Mouse (Mus musculus) liver, postnatal 0 days (tissue): ENCODE results near the gene Cisd3. TPM values are rescaled to one million over a fixed set of nuclear protein-coding genes. Genes with fewer than 3 reads are reported as not detected.

Source experiments
- ATAC-seq: fragments of 200-750 bp; cut with Nextera tagmentation; 2 replicates; pipeline ENCODE4 v1.8.0; 2017; ENCODE audit warnings: mild to moderate bottlenecking, moderate library complexity
- DNase-seq: peaks from one replicate; pipeline ENCODE4 v3.0.0-alpha.2; 2016
- H3K27ac ChIP-seq: fragments of 300-500 bp; sonication (generic); 2 replicates; pipeline ENCODE4 v1.5.1; 2014; ENCODE audit warnings: antibody characterized with exemption, moderate library complexity, mild to moderate bottlenecking, low read depth
- H3K27me3 ChIP-seq: fragments of 300-500 bp; sonication (generic); 2 replicates; pipeline ENCODE4 v1.6.1; 2014; ENCODE audit warnings: low read length, control low read depth, mixed read lengths; ENCODE audit not compliant: insufficient read depth
- H3K36me3 ChIP-seq: fragments of 300-500 bp; sonication (generic); replicated peaks from 2 replicates; pipeline ENCODE4 v1.6.1; 2014; ENCODE audit warnings: mild to moderate bottlenecking, control low read depth, low read length, moderate library complexity, mixed read lengths; ENCODE audit not compliant: insufficient read depth
- H3K4me1 ChIP-seq: fragments of 300-500 bp; sonication (generic); 2 replicates; pipeline ENCODE4 v1.6.1; 2014; ENCODE audit warnings: antibody characterized with exemption, mild to moderate bottlenecking, control low read depth; ENCODE audit not compliant: insufficient read depth
- H3K4me2 ChIP-seq: fragments of 300-500 bp; sonication (generic); 2 replicates; pipeline ENCODE4 v1.6.1; 2014; ENCODE audit warnings: low read depth, mild to moderate bottlenecking, low read length, moderate library complexity, mixed read lengths
- H3K4me3 ChIP-seq: fragments of 300-500 bp; sonication (generic); 2 replicates; pipeline ENCODE4 v1.5.1; 2014; ENCODE audit warnings: low read depth, low read length
- H3K9ac ChIP-seq: fragments of 300-500 bp; sonication (generic); replicated peaks from 2 replicates; pipeline ENCODE4 v1.6.1; 2014; ENCODE audit warnings: mild to moderate bottlenecking, moderate library complexity
- H3K9me3 ChIP-seq: fragments of 300-500 bp; sonication (generic); 2 replicates; pipeline ENCODE4 v1.6.1; 2016; ENCODE audit warnings: mild to moderate bottlenecking, control low read depth, low read length, mixed read lengths
- CTCF ChIP-seq: sonication (generic); IDR thresholded peaks from 2 replicates; pipeline ENCODE4 v1.5.1; 2016; ENCODE audit warnings: antibody characterized with exemption, low read depth
- EP300 ChIP-seq: IDR thresholded peaks from 2 replicates; pipeline ENCODE4 v1.6.1; 2016; ENCODE audit warnings: antibody characterized with exemption, low read depth, mild to moderate bottlenecking
- WGBS: fragments of 180-500 bp; shearing (Covaris S2); extraction: QIAGEN DNeasy Blood & Tissue Kit; methylation state at CpG from one replicate; pipeline ENCODE4 v1.1.7; 2014; ENCODE audit not compliant: insufficient replicate concordance; 5-methylcytosine and 5-hydroxymethylcytosine counted together
- polyA plus RNA-seq: library from polyadenylated mRNA; unstranded; fragments of >200 nt; fragmentation: Nextera tagmentation; extraction: Ambion mirVana; gene quantifications from 2 replicates; pipeline ENCODE4 v1.2.1, GENCODE M21; 2015

Cisd3 gene
- polyA plus RNA-seq, 1 experiment from 2014 or later = 54.6 TPM

GRCm38 (mm10) chr11:97682504-97683055, 3.0 kb upstream of the Cisd3 start:
- Histone ChIP-seq H3K36me3 (peaks cover 9% of the 10 kb centered on the region; the same call in 1 of the 2 replicates), H3K4me3 (no peak overlapping the region), H3K4me2 (no peak overlapping the region), H3K27ac (no peak overlapping the region), H3K4me1 (peaks cover 18% of the 10 kb centered on the region), H3K27me3 (no peaks in the 10 kb centered on the region), H3K9ac (no peak overlapping the region), H3K9me3 (no peaks in the 10 kb centered on the region)
- no peak for TF ChIP-seq CTCF
- TF ChIP-seq EP300 = no peak
- DNase-seq = no peak
- WGBS = 76% methylated on average over 6 of the region's 6 CpGs
- ATAC-seq = no peak

GRCm38 (mm10) chr11:97684063-97684680, 1.5 kb upstream of the Cisd3 start:
- no peak overlapping the region for H3K9ac ChIP-seq
- TF ChIP-seq CTCF (no peak), EP300 (no peak)
- H3K4me1 ChIP-seq = peaks cover 18% of the 10 kb centered on the region
- H3K27ac ChIP-seq = 0 out of 2 replicates have a peak overlapping the region, but pooled peaks have one; percentile 36
- H3K36me3 ChIP-seq = peaks cover 13% of the 10 kb centered on the region
- no peak for DNase-seq
- no peak for ATAC-seq
- H3K9me3 ChIP-seq = no peaks in the 10 kb centered on the region
- 40% methylated on average over 6 of the region's 6 CpGs for WGBS
- no peak overlapping the region for H3K4me2 ChIP-seq
- no peaks in the 10 kb centered on the region for H3K27me3 ChIP-seq
- no peak overlapping the region for H3K4me3 ChIP-seq

GRCm38 (mm10) chr11:97684766-97685165, 860 bp upstream of the Cisd3 start:
- no peaks in the 10 kb centered on the region for H3K27me3 ChIP-seq
- ATAC-seq (no peak), DNase-seq (no peak)
- WGBS = 58% methylated on average over 7 of the region's 7 CpGs
- peaks cover 13% of the 10 kb centered on the region for H3K36me3 ChIP-seq
- H3K4me1 ChIP-seq = peaks cover 18% of the 10 kb centered on the region
- H3K4me2 ChIP-seq = no peak overlapping the region
- H3K9me3 ChIP-seq = no peaks in the 10 kb centered on the region
- peak overlapping the region; percentile 36; the same call in 1 of the 2 replicates for H3K27ac ChIP-seq
- no peak overlapping the region for H3K9ac ChIP-seq
- H3K4me3 ChIP-seq = no peak overlapping the region
- TF ChIP-seq EP300 (no peak), CTCF (no peak)

- Histone ChIP-seq H3K4me3 (peak overlapping the region; percentile 38), H3K9ac (peak overlapping the region; percentile 23), H3K27ac (0 out of 2 replicates have a peak overlapping the region, but pooled peaks have one; percentile 39), H3K9me3 (no peaks in the 10 kb centered on the region), H3K27me3 (no peaks in the 10 kb centered on the region), H3K4me1 (peaks cover 18% of the 10 kb centered on the region), H3K4me2 (peak overlapping the region; percentile 68), H3K36me3 (peaks cover 17% of the 10 kb centered on the region)
- DNase-seq (no peak), ATAC-seq (no peak)
- WGBS = 62% methylated on average over 11 of the region's 11 CpGs
- TF ChIP-seq CTCF (no peak), EP300 (no peak)
Measured at GRCm38 (mm10) chr11:97686322-97686908, 789 bp downstream of the Cisd3 start.

GRCm38 (mm10) chr11:97687061-97687460, 1.4 kb downstream of the Cisd3 start:
- Histone ChIP-seq H3K27me3 (no peaks in the 10 kb centered on the region), H3K4me2 (peak overlapping the region; percentile 68), H3K4me3 (no peak overlapping the region), H3K36me3 (peaks cover 15% of the 10 kb centered on the region), H3K27ac (no peak overlapping the region), H3K9ac (0 out of 2 replicates have a peak overlapping the region, but pooled peaks have one; percentile 23), H3K9me3 (no peaks in the 10 kb centered on the region), H3K4me1 (peaks cover 18% of the 10 kb centered on the region)
- no peak for TF ChIP-seq CTCF
- no peak for TF ChIP-seq EP300
- no peak for DNase-seq
- WGBS = 86% methylated on average over 3 of the region's 3 CpGs
- no peak for ATAC-seq

GRCm38 (mm10) chr11:97689861-97690260, 4.2 kb downstream of the Cisd3 start:
- Histone ChIP-seq H3K4me2 (no peak overlapping the region), H3K9me3 (no peaks in the 10 kb centered on the region), H3K27ac (no peak overlapping the region), H3K27me3 (no peaks in the 10 kb centered on the region), H3K36me3 (peaks cover 14% of the 10 kb centered on the region), H3K4me1 (peaks cover 16% of the 10 kb centered on the region), H3K4me3 (no peak overlapping the region), H3K9ac (no peak overlapping the region)
- ATAC-seq = no peak
- 29% methylated on average over 10 of the region's 10 CpGs for WGBS
- peak; percentile 72 for DNase-seq
- TF ChIP-seq CTCF (peak; percentile 96), EP300 (no peak)
